Comparison of ENCODE assay signal across 9 mouse cellular contexts in genomic region chr5:30797482-30797881, GRCm38 (mm10). TPM values are rescaled to one million over a fixed set of nuclear protein-coding genes. Genes with fewer than 3 reads are reported as not detected.
DNase-seq lines count a peak whose midpoint lies in the region; ATAC-seq and TF ChIP-seq lines count a peak whose summit lies in the region.
"Had no signal": no experiment of that assay in that cellular context is flagged by ENCODE, and none has a peak within 500 bp of the region (broad histone marks: within the 10 kb centered on the region; RNA-seq: fewer than 3 reads in every experiment).

No protein-coding gene starts in this region.

- TF ChIP-seq CTCF in kidney, adult 2 months (conservative IDR thresholded peaks at IDR 0.05; ENCODE audit: insufficient read depth, insufficient read length, low read depth, low read length), result no peak

- WGBS in hindbrain, embryonic 14.5 days, result 60% methylated on average over 7 of the region's 7 CpGs
- WGBS in midbrain, embryonic 16.5 days, result 47% methylated on average over 7 of the region's 7 CpGs
- WGBS in kidney, adult 2 months, result 92% methylated on average over 7 of the region's 7 CpGs

- ATAC-seq in hindbrain, embryonic 14.5 days (ENCODE audit: low FRiP score), result peak; percentile 38; the same call in 1 of the 2 replicates
- ATAC-seq in midbrain, embryonic 16.5 days, result peak; percentile 41
- ATAC-seq: inflammation-experienced regulatory T-cells, adult 6 months had no signal

- DNase-seq in heart, adult 11 months, result peak; percentile 76
- no peak for DNase-seq in heart, postnatal 4 days
- DNase-seq in c-Kit-positive CD71-positive TER-119-positive erythroid progenitor cells, embryonic 14.5 days (ENCODE audit: low spot score), result peak; percentile 76
- DNase-seq in hindbrain, embryonic 14.5 days (ENCODE audit: low spot score), result no peak
- DNase-seq in adrenal gland, postnatal 10 days, result no peak
- no peak for DNase-seq in gastrocnemius, postnatal 36 days
- DNase-seq in kidney, adult 2 months, result no peak

- intact Hi-C loops in gastrocnemius, postnatal 36 days (cut with DNase I), result no loop called here

- no peaks in the 10 kb centered on the region for H3K9me3 ChIP-seq in hindbrain, embryonic 14.5 days (ENCODE audit: control insufficient read depth, low read length)
- no peaks in the 10 kb centered on the region for H3K9me3 ChIP-seq in midbrain, embryonic 16.5 days (replicated peaks; ENCODE audit: control insufficient read depth, low read length, poor library complexity, severe bottlenecking)

- no peak overlapping the region for H3K4me3 ChIP-seq in hindbrain, embryonic 14.5 days (replicated peaks; ENCODE audit: low read length)
- no peak overlapping the region for H3K4me3 ChIP-seq in midbrain, embryonic 16.5 days (ENCODE audit: low read depth, low read length)
- no peak overlapping the region for H3K4me3 ChIP-seq in kidney, adult 2 months (ENCODE audit: insufficient read depth, low read depth, low read length)

- H3K9ac ChIP-seq in hindbrain, embryonic 14.5 days, result no peak overlapping the region
- peak overlapping the region; percentile 48 for H3K9ac ChIP-seq in midbrain, embryonic 16.5 days (ENCODE audit: low read depth, low read length)

- no peak for TF ChIP-seq POLR2A in kidney, adult 2 months (IDR thresholded peaks at IDR 0.05; ENCODE audit: low read depth, low read length)

- H3K27ac ChIP-seq in hindbrain, embryonic 14.5 days, result no peak overlapping the region
- peak overlapping the region; percentile 13 for H3K27ac ChIP-seq in midbrain, embryonic 16.5 days (ENCODE audit: low read length)
- H3K27ac ChIP-seq in kidney, adult 2 months (ENCODE audit: insufficient read depth, low read depth, low read length), result no peak overlapping the region

- no peaks in the 10 kb centered on the region for H3K27me3 ChIP-seq in hindbrain, embryonic 14.5 days (ENCODE audit: control insufficient read depth, insufficient read depth, low read length)
- no peaks in the 10 kb centered on the region for H3K27me3 ChIP-seq in midbrain, embryonic 16.5 days (ENCODE audit: control insufficient read depth, insufficient read depth, low read depth, low read length)
- H3K27me3 ChIP-seq in kidney, adult 2 months (replicated peaks; ENCODE audit: control insufficient read depth, insufficient read depth, low read length), result no peaks in the 10 kb centered on the region

- H3K36me3 ChIP-seq in hindbrain, embryonic 14.5 days (replicated peaks; ENCODE audit: control insufficient read depth, insufficient read depth), result peaks cover 77% of the 10 kb centered on the region
- peaks cover 39% of the 10 kb centered on the region for H3K36me3 ChIP-seq in midbrain, embryonic 16.5 days (ENCODE audit: control insufficient read depth, insufficient read depth, low read length)
- H3K36me3 ChIP-seq in kidney, adult 2 months (ENCODE audit: control insufficient read depth, insufficient read depth, low read length), result no peaks in the 10 kb centered on the region

- no peak overlapping the region for H3K4me2 ChIP-seq in hindbrain, embryonic 14.5 days (replicated peaks)
- no peak overlapping the region for H3K4me2 ChIP-seq in midbrain, embryonic 16.5 days (ENCODE audit: low read length)

- H3K4me1 ChIP-seq in hindbrain, embryonic 14.5 days (replicated peaks; ENCODE audit: control insufficient read depth, insufficient read depth, low read length), result no peaks in the 10 kb centered on the region; the same call in 1 of the 2 replicates
- peaks cover 9% of the 10 kb centered on the region; the same call in 1 of the 2 replicates for H3K4me1 ChIP-seq in midbrain, embryonic 16.5 days (ENCODE audit: control insufficient read depth, insufficient read depth, low read length)
- no peaks in the 10 kb centered on the region for H3K4me1 ChIP-seq in kidney, adult 2 months (ENCODE audit: control insufficient read depth, insufficient read depth, low read length)

RNA-seq across cellular contexts. Expression of gene Mapre3, which starts 17.0 kb away (rescaled TPM):
- total RNA-seq in heart, postnatal 4 days (2021), result 10 to 100 TPM; 16.2 to 18.9 TPM
- polyA plus RNA-seq in hindbrain, embryonic 14.5 days (2014; fragmentation: Nextera tagmentation; extraction: Ambion mirVana), result 124 and 139 TPM in 2 replicates
- 162 and 172 TPM in 2 replicates for polyA plus RNA-seq in midbrain, embryonic 16.5 days (2015; fragmentation: Nextera tagmentation; extraction: Ambion mirVana)
- 10 to 100 TPM; 35.9 to 47.4 TPM for total RNA-seq in adrenal gland, postnatal 10 days (2021)
- 10 to 100 TPM; 63.1 to 68.1 TPM for total RNA-seq in gastrocnemius, postnatal 36 days (2021)
- 44.3 and 45.3 TPM in 2 replicates for polyA plus RNA-seq in kidney, adult 2 months (2012; rRNA removed)

Comparison
In these comparisons a context has a peak if more than half of its experiments do, and no peak if none do; other contexts are left out.
1. DNase-seq: peak in heart, adult 11 months (single experiment) and c-Kit-positive CD71-positive TER-119-positive erythroid progenitor cells, embryonic 14.5 days (single experiment); none in heart, postnatal 4 days (single experiment), hindbrain, embryonic 14.5 days (single experiment), adrenal gland, postnatal 10 days (single experiment), gastrocnemius, postnatal 36 days (0 of 2) and kidney, adult 2 months (single experiment).